Mouse (Mus musculus): ENCODE measurements around the gene Gfra1.

The Gfra1 gene

DNA sequence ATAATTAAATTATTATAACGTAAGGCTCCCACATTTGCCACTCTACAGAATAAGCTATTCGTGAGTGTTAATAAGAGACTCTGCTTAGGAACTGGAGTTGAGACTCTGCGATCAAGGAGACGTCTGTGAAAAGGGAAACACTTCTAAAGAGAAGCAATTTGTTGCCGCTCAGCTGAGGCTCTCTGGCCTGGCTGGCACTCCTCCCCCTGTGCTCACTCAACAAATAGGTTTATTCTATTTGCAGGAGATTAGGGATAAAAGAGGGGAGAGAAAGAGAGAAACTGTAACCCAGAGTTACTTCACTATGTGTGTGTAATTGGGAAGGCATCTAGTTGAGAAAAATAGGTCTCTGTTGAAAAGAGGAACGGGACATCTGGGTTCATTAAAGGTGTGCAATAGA is 204.6 kb downstream of the Gfra1 start:
- no peak for DNase-seq (ENCODE audit: low read depth)

DNA sequence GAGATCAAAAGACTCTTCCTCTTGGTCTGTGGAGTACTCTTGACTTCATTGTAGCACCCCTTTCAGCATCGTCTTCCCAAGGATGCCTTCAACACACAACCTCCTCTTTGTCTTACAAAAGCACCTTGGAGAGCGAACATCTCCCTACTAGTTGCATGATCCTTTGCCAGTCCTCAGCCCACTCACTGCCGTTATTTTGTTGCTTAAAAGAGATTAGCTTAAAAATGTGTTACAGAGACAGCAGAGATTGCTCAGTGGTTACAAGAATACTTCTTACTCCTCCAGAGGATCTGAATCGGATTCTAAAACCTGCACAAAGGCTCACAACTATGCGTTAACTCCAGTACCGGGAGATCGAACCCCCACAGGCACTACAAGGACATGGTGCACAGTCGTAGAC is 205.5 kb downstream of the Gfra1 start:
- no peak for DNase-seq (ENCODE audit: low read depth)

DNA sequence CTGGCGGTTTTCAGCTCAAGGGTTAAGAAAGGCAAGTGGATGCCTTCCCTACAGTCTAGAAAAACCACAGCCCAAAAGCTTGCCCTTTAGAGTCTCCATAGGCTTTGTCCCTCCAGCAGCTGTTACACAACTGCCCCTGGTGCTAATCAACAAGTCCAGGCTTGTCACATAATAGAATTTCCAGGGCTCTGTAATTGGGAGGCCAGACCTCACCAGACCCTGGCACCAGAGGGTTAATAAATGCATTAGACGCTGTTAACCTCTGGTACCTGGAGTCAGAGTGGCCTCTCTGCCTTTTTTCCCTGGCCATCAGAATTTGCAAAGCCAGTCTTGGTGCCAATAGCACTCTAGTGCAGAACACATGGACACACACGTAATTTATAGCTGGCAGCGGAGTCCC is 211.6 kb downstream of the Gfra1 start:
- DNase-seq (ENCODE audit: low read depth), result no peak

DNA sequence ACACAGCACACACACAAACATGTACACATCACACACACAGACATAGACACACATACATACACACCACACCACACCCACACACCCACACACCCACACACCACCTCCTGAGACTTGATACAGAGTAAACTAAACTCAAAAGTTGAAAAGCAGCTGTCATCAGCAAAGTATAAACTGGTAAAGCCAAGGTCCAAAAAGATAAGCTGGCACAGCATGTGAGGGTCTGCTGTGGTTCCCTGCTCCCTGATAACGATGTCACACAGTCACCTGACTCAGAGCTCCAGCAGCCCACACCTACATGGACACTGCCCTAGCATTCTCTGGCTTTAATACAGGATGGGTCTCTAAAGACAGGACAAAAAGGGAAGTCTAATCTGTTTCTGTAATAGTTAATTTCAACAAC is 212.1 kb downstream of the Gfra1 start:
- DNase-seq (ENCODE audit: low read depth), result no peak

DNA sequence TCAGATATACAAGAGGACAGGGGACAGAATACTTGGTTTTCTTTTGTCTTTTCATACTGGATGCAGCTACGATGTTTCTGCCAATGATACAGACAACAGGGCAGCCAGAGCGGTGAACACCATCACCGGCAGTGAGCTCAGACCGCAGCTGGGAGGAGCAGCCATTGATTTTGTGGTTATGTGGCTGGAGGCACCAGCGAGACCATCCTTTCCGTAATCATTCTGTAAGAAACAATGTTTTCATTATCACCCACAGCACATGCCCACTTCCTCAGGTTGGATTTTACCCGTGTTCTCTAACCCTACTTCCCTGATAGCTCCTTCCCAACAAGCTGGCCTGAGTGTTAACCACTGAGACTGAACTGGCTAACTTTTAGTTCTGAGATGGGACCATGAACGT is 217.4 kb downstream of the Gfra1 start:
- DNase-seq (ENCODE audit: low read depth), result peak; percentile 9

DNA sequence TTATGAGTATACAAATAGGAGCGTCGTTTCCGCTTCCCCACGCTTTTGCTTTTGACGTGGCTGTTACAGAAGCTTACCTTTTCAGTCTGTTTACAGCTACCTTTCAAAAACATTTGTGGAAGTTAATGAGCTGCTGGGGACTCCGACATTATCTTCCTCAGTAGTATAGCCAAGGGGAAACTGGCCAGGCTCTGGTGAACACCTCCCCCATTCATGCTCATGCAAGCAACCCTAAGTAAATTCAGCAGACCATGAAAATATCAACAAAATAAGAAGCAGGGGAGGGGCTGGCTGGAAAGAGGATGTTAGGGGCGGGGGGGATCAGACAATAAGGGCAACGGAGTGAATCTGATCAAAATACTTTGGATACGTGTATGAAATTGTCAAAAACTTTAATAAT is 228.0 kb downstream of the Gfra1 start:
- no peak for DNase-seq (ENCODE audit: low read depth)

DNA sequence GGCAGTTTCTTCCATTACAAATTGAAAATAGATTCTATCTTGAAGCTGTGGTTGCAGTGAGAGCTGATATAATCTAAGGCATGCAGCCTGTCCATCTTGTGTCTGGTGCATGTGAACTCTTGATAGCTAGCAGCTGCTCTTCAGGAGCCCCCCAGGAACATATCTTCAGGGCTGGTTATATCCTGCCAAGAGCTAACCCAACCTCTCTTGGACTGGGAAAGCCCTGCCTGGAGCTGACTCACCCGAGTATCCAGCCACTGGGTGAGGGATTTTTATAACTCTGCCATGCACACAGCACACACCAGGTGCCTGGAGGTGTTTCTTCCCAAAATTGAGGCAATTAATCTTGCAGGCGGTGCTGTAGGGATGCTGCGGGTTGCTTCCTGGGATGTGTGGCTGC is 228.8 kb downstream of the Gfra1 start:
- DNase-seq (ENCODE audit: low read depth), result no peak

DNA sequence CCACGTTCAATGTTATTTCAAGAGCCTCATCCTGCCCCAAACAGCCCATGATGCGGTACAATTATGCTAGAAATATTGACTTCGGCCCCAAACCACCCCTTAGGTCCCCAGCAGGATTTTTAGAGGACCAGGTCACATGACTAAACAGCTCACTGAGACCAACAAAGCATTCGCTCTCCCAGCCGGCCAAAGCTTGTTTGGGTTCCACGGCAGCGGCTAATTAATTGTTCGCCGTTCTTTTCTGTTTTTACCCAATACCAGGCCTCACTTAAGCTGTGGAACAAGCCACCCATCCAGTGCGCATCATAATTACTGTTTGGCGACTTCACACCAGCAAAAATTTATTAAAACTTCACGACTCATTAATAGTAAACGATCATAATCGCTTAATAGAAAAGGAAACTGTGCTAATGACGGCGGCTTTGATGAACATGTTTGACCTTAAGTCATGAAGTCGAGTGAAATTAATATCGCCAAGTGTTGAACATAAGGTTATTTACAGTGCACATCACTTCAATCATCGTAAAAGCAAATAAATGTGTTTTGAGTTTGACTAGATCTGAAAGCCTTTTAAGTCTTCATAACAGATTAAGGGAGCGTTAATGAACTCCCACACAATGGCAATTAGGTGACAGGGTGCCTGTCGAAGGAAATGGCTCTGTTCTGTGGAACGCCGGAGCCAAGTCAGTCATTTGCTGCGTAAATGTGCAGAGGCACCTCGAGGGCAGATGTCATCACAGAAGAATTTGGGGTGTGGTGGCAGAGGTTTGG is 235.5 kb downstream of the Gfra1 start:
- no peak for DNase-seq (ENCODE audit: low read depth)

DNA sequence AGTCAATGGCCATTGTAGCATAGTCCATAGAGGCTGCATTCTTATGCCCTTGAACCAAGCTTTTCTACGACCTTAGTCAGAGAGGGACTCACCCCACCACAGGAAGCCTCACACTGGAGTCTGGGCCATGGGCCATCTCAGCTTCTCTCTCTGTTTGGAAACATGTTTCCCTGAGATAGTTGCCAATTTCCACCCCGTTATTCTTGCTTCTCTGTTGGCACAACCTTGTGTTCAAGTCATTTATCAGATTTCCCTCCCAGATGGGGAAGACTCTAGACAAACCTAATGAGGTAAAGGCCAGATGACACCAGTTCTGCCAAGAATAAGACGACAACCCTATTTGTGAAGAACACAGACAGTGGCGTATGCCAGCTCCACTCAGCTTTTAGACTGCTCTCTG is 238.1 kb downstream of the Gfra1 start:
- no peak for DNase-seq (ENCODE audit: low read depth)

DNA sequence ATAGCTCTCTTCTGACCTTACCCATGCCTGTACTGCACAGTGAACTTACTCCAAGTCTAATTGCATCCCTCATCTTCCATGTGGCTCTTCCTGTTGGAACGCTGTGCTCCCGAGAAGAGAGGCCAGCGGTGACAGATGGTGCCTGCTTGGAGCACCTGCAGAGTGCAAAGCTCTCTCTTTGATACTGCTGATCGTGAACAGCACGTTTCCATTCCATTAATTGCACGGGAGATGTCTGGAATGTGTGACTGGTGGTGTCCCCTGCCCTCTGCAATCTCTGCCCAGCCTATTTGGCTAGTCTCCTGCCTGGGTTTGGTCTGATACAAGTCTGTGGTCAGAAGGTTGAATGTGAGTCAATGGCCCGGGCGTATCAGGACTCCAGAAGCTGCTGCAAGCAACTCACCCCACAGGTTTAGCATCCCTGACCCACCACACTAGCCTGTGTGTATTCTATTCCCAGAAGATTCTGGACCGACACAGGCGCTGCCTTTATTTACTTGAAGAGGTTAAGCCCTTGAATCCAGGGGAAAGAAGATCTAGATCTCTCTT is 249.1 kb downstream of the Gfra1 start:
- DNase-seq (ENCODE audit: low read depth), result no peak

DNA sequence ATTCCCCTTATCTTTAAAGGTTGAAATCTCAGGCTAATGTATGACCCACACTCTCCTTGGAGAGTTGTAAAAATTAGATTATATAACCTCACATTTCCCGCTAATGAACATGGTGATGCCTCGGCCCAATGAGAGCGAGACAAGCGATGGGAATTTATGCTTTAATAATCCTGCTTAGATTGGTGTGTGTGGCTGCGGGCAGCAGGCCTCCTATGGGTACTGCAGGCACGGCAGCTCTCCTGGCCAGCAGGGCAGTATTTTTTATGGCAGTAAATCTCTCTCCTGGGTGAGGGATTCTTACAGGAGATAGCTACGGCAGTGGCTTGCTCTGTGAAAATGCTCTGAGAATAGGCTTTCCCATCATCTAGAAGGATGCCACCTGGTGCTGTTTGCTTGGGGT is 250.2 kb downstream of the Gfra1 start:
- no peak for DNase-seq (ENCODE audit: low read depth)

DNA sequence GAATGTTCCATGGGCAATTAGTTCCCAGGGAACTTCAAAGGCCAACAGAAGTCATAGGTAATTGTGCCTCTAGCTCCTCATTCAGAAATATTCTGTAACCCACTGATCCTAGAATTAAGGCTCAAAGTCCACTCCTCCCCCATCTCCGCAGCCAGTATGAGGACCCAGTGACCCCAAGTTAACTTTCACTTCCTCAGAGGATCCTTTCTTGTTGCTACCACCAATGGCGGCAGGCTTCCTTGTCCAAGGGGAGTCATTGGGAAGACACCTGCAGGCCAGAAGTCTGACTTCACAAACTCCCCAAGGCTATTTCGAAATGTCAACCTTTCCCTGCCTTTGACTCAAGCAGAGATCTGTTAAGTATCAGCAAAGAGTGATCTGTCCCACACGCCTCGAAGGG is 253.1 kb downstream of the Gfra1 start:
- DNase-seq (ENCODE audit: low read depth), result no peak

DNA sequence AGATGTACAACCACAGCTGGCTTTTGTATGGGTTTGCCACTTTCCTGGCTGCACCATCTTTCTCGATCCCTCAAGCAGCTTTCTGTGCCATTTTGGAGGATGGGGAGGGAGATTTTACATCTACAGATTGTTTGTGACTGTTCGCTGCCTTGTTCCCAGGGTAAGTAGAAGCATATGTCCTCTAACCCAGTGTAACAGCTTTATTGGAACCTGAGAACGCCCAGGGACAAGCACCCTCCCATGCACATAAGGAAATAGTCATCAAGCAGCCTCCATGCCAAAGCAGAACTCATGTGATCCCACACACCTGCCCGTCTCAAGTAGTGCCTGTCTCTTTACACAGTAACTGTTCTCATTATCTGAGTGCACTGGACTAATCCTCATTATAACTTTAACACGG is 256.0 kb downstream of the Gfra1 start:
- no peak for DNase-seq (ENCODE audit: low read depth)

DNA sequence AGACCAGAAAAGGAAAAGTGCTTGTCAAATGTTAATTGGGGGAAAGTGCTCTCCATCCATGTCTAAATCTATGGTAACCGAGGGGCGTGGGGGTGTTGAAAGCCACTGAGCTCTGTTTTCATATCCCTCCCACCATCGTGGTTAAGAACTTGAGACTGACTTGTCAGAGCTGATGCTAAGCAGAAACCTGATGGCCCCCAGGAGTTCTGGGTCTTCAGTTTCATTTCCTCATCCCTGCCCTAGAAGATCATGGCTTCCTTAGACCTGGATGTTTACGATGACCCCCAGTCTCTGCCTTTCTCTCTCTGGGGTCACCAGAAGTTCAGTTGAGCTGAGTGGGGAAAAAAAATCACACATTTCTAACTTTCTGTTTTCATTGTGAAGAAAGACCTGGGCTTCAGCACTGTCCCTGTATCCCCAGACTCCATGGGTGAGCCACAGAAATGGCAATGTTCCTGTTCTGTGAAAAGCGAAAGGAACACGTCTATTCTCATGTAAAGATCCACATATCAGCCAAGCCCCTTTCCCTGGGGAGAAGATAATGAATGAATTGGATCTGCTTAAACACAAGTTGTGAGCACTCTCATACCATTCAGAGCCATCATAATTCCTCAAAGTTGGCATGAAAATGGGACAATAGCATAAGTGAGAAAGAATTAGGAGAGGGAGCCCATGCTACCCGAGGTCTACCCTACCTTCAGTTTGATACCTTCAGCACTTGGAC is 261.8 kb downstream of the Gfra1 start:
- DNase-seq (ENCODE audit: low read depth), result no peak

DNA sequence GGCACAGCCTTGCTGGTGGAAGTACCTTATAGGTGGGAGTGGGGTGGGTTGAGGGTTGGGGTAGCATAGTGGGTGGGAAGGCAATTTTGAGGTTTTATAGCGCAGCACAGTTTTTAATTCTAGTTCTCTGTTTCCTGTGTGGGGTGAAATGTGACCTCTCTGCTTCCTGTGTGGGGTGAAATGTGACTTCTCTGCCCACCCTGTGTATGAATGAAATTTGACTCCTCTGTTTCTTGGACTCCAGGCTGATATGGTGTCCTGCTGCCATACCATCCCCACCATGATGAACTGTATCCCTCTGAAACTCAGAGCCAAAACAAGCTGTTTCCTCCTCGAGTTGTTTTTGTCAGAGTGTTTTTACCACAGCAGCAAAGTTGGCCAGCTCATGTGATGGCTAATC is 264.8 kb downstream of the Gfra1 start:
- no peak for DNase-seq (ENCODE audit: low read depth)

DNA sequence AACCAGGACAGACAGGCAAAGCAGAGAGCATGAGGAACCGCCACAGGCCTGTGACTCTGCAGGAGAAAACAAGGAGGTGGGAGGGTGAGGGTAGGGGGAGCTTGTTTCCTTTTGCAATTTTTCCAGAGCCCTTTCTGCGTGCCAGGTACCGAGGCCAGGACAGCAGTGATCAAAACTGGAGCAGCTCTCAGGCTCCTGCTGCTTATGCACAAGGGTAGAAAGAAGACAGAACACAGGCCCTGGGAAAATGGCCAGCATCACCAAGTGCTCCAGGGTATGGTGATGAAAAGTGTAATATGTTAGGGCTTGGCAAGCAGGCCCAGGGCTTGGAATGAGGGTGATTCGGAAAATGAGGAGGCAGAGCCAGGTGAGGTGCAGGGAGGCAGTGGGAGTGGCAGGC is 269.2 kb downstream of the Gfra1 start:
- DNase-seq (ENCODE audit: low read depth), result no peak

Data from induced T-regulatory cell, adult 2 months (primary cell).